ENCODE assay signal across 21 mouse cellular contexts in genomic region chr6:61721220-61721619, GRCm38 (mm10).
DNase-seq lines count a peak whose midpoint lies in the region; ATAC-seq and TF ChIP-seq lines count a peak whose summit lies in the region.
"Had no signal": no experiment of that assay in that cellular context is flagged by ENCODE, and none has a peak within 500 bp of the region (broad histone marks: within the 10 kb centered on the region; RNA-seq: fewer than 3 reads in every experiment).

No protein-coding gene starts in this region.

- no peak overlapping the region for H3K27ac ChIP-seq in midbrain, embryonic 16.5 days (ENCODE audit: low read length)
- H3K27ac ChIP-seq in gastrocnemius, adult 2 months = no peak overlapping the region

- no peaks in the 10 kb centered on the region for H3K27me3 ChIP-seq in midbrain, embryonic 16.5 days (ENCODE audit: control insufficient read depth, insufficient read depth, low read depth, low read length)
- H3K27me3 ChIP-seq: CH12.LX, Patski had no signal

- H3K4me2 ChIP-seq in midbrain, embryonic 16.5 days (ENCODE audit: low read length) = no peak overlapping the region

- no peak overlapping the region for H3K4me3 ChIP-seq in midbrain, embryonic 16.5 days (ENCODE audit: low read depth, low read length)
- no peak overlapping the region for H3K4me3 ChIP-seq in gastrocnemius, adult 2 months

- peak; percentile 69 for ATAC-seq in granulocyte monocyte progenitor cell, adult 5-6 weeks (replicated peaks; ENCODE audit: poor library complexity, severe bottlenecking)
- peak; percentile 52; the same call in 1 of the 2 replicates for ATAC-seq in megakaryocyte, adult 5-6 weeks (ENCODE audit: poor library complexity, severe bottlenecking)
- peak; percentile 52 for ATAC-seq in megakaryocyte progenitor cell, adult 5-6 weeks (replicated peaks; ENCODE audit: poor library complexity)
- no peak for ATAC-seq in midbrain, embryonic 16.5 days
- ATAC-seq: activated CD4-positive, CD25-positive, alpha-beta regulatory T cell, adult 4 months; CD4-positive, CD25-positive, alpha-beta regulatory T cell, adult 4 months; Patski had no signal

- H3K9me3 ChIP-seq in midbrain, embryonic 16.5 days (replicated peaks; ENCODE audit: control insufficient read depth, low read length, poor library complexity, severe bottlenecking) = no peaks in the 10 kb centered on the region
- H3K9me3 ChIP-seq: G1E had no signal

- H3K36me3 ChIP-seq in midbrain, embryonic 16.5 days (ENCODE audit: control insufficient read depth, insufficient read depth, low read length) = no peaks in the 10 kb centered on the region
- H3K36me3 ChIP-seq: G1E had no signal

- no peaks in the 10 kb centered on the region for H3K4me1 ChIP-seq in midbrain, embryonic 16.5 days (ENCODE audit: control insufficient read depth, insufficient read depth, low read length)

- DNase-seq in kidney, adult 9 months = no peak
- no peak for DNase-seq in gastrocnemius, adult 2 months
- DNase-seq: adrenal gland, adult 2 months; adrenal gland, adult 8-10 months; adrenal gland, postnatal 10 days; adrenal gland, postnatal 14 days; adrenal gland, postnatal 25 days; adrenal gland, postnatal 36 days; B cell, adult 2 months; cerebellum, adult 11 months; cerebellum, adult 11-12 months; cerebellum, adult 18-20 months had no signal

- TF ChIP-seq CTCF in gastrocnemius, adult 2 months (IDR thresholded peaks at IDR 0.05) = no peak

- intact Hi-C loops in gastrocnemius, adult 2 months (cut with DNase I) = no loop called here

- H3K9ac ChIP-seq in midbrain, embryonic 16.5 days (ENCODE audit: low read depth, low read length) = no peak overlapping the region

- WGBS in midbrain, embryonic 16.5 days = 75% methylated on average over 1 of the region's 1 CpGs
